Mouse (Mus musculus) c-Kit-positive CD71-negative TER-119-negative erythroid progenitor cells, embryonic 14.5 days (primary cell): ENCODE results near the gene Cpn1.

Experiments used
- DNase-seq: peaks from one replicate; pipeline ENCODE4 v3.0.0-alpha.2; 2013; ENCODE audit warnings: low read depth

The Cpn1 gene

DNA sequence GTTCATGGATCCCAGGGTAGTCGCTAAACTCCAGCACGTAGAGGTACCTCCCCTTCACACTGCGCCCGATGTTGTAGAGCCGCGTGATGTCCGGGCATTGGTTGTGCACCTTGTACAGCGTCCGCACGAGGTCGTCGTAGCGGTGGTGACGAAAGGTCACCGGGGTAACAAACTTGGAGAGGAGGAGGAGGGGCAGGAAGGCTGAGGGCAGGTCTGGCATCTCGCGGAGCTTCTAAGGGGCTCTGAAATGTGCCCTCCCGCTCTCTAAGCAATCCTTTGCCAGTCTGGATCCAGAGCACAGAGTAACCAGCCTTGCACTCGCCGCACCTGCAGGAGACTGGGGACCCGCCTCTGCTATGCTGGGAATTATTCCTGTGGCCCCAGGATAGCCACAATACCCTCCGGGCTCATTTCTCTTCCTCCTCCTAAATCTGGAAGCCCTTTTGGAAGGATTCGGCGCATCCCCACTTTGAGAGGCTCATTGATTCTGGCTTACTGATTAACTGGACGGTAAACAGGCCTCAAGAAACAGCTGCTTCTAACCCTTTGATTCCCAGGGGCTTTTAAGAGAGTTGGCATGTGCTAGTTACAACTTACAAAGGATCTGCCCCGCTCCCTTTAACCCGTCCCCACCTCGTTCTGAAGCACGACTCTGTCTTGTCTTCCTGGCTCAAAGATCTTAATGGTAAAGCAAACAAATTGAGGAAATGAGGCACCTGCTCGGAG, at the start of gene Cpn1:
TSS of gene Cpn1 (minus strand) at position 488 of the 726 bp plus-strand sequence.
- no peak for DNase-seq

DNA sequence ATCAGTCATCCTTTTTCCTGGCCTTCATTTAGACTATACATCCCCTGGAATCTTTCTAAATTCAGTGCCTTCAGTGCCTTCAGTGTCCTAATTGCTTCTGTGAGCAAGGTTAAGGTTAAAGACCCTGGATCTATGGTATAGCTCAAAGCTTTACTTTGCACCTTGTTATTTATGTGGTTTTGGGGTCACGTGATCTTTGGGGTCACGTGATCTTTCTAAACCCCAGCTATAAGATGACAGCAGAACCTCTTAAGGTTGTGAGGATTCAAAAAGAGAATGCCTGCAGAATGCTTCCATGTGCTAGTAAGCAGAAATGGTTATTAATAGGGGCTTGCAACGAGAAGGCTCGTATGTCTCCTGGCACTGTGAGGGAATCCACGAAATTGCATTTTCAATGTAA, 47.0 kb upstream of the Cpn1 start:
- DNase-seq: no peak

DNA sequence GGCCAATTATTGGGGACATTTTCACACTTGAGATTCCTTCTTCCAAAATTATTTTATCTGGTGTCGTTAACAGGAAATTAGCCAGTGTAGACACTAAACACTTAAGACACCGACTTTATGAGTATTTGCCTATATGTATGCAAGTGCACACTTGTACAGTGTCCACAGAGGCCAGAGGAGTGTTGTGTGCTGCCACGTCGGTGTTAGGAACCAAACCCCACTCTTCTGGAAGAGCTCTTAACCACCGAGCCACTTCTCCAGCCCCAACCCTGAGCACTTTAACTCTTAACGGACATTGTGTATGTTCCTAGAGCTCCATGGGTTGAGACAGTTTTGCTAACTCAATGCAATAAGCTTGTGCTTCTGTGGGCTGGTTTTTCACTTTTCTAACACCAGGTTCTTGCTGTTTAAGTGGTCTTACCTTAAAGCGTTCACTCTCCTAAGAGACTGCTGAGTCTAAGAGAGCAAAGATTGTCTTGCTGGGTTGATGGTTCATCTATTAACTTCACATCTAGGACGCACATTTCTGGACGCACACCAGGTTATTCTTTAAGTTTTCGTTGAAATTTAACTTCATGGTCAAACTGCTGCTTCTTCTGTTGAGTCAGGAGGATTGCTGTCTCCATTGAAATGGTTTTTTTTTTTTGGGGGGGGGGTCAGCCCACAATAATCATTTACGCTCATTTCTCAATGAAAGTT, 45.8 kb upstream of the Cpn1 start:
- DNase-seq: no peak

DNA sequence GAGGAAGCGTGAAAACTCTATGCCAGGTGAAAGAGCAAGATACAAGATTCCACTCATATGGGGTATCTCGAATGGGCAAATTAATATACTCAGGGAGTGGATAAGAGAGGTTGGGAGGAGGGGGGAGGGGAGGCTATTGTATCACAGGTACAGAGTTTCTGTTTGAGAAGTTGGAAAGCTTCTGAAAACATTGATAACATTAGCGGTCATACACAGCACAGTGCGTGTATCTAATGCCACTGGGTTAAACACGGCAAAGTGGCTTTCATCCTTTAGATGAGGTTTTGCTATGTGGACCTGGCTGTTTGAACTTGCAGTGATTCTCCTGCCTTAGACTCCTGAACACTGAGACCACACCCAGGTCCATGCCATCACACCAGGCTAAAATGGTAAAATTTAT, 43.7 kb upstream of the Cpn1 start:
- no peak for DNase-seq

DNA sequence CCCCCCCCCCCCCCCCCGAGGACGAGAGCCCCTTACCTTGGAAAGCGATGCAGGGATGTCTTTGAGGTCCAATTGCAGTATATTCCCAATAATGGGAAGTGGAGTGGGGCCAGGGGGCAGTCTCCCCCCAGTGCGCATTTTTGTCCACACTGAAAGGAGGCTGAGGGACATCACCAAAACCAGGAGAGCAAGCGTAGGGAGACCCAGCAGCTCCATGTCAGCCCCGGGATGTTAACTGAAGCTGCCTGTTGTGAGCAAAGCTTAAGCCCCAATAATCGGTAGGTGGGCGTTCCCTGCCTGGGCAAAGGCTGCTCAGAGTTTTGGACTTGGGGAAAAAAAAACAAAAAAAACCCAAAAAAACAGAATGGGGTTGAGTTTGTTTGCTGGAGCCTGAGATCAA, 42.6 kb upstream of the Cpn1 start, which contains the start of gene Cyp2c23:
TSS of gene Cyp2c23 (minus strand) at position 237 of the 400 bp plus-strand sequence.
- DNase-seq: no peak

DNA sequence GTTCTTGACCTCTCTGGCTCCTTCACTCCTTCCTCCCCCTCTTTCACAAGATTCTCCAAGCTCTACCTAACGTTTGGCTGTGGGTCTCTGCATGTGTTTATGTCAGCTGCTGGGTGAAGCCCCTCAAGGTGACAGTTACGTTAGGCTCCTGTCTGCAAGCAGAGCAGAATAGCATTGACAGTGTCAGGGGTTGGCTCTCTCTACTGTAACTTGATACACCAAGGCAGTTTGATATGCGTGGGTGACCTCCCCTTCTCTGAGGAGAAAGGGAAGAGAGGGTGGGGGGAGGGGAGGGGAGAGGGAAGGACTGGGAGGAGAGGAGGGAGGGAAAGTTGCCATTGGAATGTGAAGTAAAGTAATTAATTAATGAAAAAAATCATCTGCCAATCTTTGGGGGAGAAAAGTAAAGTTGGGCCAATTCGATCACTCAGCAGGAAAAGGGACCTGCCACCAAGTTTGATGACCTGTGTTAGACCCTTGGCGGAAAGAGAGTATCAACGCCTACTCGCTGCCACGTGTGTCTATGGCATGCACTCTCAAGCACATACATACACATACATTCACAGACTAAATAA, 40.7 kb upstream of the Cpn1 start:
- no peak for DNase-seq

DNA sequence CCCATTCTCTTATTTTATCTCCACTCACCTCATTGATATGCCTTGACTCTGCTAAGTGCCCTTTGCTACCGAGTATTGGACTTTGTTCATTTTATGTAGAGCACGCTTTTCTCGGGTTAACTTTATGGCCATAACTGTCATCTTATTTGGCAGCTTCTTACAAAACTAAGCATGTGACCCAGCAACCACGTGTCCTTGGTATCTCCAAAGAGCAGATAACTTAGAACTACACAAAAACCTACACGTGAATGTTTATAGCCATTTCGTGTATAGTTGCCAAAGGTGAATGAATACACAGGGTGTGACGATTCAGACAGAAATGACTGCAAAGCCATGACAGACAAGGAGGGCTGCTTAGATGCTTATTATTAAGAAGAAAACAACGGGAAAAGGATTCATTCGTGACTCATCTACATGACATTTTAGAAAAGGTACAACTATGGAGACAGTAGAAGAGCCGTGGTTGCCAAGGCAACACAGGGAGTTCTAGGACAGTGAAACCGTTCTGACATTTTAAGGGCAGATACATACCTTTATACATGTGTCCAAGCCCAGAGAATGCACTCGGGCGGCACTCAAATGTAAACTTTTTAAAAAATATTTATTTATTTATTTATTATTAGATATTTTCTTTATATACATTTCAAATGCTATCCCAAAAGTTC, 38.7 kb upstream of the Cpn1 start:
- no peak for DNase-seq

DNA sequence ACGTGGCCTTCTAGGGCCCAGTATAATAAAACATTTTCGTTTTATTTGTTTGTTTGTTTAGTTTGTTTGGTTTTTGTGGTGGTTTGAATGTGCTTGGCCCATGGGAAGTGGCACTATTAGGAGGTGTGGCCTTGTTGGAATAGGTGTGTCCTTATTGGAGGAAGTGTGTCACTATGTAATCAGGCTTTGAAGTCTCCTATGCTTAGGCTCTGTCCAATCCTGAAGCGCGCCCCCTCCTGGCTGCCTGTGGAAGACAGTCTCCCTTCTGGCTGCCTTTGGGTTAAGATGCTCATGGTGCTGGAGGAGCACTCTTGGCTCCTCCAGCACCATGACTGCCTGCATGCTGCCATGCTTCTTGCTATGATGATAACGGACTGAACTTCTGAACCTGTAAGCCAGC, 36.7 kb upstream of the Cpn1 start:
- DNase-seq: no peak

DNA sequence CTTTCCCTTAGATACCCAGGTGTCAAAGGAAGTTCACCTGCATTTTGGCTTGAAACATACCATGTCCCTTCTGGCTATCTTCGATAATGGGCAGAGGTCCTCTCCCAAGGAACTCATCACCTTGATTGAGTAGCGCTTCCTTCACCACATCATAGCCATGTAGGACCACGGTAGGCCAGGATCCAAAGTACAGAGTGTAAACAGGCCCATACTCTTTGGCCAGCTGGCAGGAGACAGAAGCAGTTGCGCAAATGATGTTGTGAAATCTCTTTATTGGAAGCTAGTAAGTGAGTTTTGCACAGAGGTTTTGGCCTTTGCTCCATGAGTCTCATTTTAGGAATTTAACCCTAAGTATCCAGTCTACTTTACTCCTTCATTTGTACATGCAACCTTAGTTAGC, 35.1 kb upstream of the Cpn1 start:
- no peak for DNase-seq

DNA sequence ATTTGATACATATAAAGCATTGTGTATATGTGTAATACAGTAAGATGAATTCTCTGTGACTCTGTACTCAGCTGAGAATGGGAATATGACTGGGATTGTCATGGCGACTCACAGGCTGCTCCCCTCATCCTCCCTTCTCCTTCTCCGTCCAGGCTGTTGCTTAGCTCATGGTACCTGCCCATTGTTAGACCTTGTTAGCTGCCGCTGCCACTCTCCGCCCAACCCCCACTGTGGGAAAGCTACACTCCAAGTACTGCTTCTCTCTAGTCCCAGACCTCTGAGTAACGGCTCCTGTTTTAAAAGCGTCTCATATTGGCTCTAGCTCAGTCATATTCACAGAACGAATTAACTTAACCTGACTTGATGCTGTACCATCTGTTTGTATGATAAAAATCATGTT, 33.4 kb upstream of the Cpn1 start:
- no peak for DNase-seq

DNA sequence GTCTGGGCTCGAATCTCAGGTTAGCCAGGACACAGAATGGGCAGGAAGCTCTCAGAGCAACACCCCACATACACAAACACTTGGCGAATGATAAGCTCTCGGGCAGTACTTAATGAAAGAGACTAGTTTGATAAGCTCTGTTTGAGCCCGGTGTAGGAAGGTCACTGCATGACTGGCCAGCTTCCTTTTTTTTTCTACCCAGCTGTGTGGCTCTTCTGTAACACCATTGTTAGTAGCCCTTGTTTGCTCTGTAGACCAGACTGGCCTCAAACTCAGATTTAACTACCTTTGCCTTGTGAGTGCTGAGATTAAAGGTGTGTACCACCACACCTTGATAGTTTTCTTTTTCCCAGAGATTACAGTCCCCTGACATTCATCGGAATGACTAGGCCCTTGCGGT, 27.5 kb upstream of the Cpn1 start:
- DNase-seq: no peak

DNA sequence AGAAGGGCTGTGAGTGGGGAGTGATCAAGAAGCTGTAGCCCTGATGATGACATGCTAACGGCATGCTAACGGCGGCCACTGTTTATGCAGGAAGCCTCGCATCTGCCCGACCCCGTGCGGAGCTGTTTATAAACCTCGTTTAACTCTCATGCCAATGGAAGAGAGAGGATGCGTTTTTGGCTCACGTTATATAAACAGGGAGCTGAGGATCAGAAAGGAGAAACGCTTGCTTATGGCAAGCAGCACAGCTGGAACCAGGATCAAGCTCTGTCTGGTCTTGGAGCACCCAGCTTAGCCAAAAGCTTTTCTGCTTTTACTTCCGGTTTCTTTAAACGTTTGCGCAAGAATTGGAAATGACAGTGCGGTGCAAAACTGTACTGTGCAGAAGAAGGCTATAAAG, 22.4 kb upstream of the Cpn1 start:
- no peak for DNase-seq

DNA sequence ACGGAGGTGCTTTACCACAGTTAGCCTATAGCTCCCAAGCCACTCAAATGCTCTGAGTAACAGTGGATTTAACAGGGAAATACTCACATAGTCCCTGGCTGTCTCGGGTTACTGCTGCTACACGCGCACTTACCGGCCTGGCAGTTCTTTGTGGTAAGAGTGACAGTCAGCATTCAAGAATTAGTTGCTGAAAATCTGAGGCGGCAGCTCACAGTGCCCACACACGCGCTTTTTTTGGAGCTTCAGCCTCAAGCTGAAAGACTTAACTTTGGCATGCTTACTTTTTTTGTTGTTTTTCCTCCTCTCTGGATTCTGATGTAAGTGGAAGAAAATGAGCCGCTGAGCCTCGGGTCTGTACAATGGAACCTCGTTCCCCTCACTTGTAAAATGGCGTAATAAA, 20.8 kb upstream of the Cpn1 start:
- DNase-seq: no peak

DNA sequence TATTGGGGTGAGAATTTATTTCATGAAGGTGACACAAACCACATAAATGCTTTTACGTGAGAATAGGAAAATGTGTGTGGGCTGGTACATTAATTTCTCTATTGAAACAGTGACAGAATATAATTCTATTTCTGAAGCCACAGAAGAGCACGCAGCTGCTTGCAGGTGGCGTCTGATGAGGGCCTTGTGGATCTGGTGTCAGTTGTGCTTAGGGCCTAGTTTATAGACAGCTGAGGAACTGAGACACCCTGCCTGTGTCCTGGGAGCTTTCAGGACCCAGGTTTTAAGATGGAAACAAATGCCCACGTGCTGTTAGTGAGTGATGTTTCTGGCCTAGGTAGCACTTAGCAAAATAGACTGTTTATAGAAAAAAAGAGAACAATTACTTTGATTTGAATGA, 18.7 kb upstream of the Cpn1 start:
- no peak for DNase-seq

DNA sequence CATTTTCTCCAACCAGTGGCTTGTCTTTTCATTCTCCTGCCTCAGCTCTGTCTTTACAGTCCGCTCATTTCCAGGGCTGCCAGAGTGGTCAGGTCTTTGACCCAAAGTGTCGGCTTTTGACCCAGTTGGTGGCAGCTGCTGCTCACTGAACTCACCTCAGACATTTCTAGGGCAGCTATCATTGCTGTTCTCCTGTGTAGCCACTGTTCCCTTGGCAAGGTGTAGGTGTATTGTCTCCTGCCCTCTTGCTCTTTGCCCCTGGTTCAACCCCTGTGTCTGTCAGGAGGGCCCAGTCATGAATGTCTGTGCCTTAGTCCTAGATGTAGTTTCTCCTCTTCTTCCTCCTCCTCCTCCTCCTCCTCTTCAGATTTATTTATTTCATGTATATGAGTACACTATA, 17.9 kb upstream of the Cpn1 start:
- DNase-seq: no peak

DNA sequence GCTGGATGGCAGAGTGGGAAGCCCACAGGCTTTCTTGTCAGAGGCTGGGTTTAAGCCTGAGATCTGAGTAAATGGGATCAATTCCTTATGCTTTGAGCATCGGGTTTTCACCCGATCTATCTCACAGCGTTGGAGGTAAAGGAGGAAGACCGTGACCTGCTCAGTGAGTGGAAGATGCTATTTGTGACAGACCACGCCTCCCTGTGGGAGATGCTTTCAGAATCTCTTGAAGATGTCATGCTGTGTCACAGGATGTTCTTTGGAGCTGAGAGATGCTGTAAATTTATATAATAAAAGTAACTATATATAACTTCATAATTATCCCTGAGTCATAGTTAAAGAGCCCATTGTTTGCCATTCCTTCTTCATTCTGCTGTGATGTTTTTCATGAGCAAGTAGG, 14.4 kb upstream of the Cpn1 start:
- DNase-seq: no peak

DNA sequence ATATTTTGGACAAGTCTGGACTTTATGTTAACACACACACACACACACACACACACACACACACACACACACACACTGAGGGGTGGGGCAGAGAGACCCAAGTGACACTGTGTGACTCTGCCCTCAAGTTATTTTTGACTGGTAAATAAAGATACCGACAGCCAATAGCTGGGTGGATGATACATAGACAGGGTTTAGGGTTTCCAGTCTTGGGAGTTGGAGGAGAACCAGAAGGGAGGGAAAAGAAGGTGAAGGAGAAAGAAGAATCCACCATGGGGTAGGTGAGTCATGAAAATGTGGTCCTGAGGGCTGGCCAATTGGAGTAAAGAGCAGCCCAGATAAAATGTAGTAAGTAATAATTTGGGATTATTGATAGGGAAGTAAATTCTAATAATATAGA, 13.7 kb upstream of the Cpn1 start:
- DNase-seq: no peak

DNA sequence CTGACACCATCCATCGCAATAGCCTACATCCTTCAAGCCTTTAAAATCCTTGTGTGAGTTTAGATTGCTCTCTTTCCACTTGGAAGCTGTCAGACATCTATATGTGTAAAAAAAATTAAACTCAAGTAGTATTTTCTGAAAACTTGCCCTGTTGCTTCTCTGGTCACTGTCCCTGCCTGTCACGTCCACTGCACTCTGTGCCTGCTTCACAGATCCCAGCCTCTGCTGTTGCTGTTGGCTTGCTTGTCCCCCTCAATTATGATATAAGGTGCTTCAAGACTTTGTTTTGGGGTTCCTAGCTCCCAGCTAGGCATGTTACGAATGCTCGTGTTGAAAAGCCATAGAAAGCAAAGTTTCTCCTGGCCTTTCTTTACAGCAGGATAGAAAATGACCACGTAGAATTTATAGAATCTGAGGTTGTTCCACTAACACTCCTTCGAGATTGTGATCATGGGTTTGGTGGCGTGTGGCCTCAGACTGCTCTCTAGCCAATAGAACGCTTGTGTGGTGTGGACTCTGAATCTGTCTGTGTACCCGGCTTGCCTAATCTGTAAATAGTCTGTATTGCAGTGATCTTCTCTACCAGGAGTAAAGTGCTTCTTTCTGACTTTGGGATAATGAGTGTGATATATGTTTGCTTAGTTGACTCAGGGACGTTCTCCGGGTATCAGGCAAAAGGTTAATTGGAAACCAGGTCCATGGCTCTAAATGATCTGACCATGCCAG, 12.6 kb upstream of the Cpn1 start:
- DNase-seq: no peak

DNA sequence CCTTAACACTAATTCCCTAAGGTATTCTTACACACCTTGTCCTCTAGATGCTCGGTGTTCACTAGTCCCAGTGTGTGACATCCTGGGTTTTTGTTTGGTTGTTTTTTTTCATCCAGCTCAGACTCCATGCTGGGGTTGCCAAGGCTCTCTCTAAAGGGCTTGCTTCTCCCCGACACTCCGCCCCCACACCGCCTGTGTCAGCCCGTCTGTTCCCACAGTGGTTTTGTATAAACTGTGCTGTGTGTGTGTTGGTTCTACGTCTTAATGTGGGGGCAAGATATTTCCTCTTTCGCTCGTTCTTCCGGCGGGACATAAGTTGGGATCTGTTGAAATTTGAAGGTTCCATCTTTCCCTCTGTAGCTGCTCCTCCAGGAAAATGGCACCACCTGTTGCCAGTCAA, 11.7 kb upstream of the Cpn1 start:
- no peak for DNase-seq

DNA sequence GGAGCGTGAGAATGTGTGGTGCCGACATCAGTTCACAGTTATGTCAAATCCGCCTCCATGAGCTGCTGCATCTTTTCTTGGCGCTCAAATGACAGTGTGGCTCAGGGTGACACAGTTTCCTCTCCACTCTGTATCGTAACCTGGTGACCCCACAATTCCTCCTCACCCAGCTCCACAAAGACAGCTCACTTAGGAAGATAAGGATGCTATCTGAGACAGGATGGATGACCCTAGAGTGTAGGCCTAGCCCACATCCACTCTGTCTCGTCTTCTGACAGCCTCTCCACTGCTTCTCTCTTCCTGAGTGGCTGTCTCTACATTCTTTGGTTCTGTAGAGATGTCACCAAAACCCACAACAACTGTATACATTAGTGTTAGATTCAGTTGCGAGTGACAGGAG, 9.1 kb upstream of the Cpn1 start:
- no peak for DNase-seq

DNA sequence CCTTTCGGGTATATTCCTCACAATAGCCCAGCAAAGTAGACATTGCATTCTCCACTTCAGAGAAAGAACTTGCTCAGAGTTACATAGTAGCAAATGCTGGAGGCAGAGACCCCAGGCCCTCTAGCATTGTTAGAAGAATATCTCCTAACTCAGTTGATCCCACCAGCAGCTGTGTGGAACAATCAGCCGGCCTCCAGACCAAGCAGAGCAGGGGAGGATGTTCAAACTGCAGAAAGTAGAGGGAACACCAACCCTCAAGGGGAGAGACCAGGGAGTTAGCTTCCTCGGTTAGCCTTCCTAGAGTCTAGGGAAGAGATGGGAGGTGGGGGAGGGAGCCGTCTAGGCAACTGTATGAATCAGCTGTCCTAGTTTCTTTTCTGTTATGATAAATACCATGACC, 6.1 kb upstream of the Cpn1 start:
- DNase-seq: no peak

DNA sequence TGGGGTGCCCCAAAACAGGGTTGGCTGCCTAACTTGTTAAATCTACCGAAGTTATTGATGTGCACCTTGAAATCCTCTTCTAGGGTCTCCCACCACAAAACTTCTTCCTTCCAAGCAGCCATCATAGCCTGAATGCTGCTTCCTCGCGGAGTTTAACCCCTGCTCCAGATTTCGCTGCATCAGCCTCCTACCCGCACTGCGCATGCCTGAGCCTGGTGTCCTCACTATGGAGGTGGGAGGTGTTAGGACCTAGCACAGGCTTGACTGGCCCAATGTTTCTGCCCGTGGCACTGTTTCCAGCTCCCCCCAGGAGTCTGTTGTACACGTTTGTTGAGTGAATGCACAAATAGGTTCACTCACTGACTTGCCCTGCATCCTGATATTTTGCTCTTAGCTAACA, 4.0 kb upstream of the Cpn1 start:
- no peak for DNase-seq
